Mouse (Mus musculus) lung, adult 2 months (tissue): ENCODE measurements around the gene Rsl24d1.

Experiments used
- CTCF ChIP-seq: fragments of 200-500 bp; IDR thresholded peaks from 2 replicates; pipeline ENCODE4 v1.5.1; 2011; ENCODE audit warnings: mild to moderate bottlenecking, low read length, control low read depth; ENCODE audit not compliant: insufficient read depth
- POLR2A ChIP-seq: fragments of 200-500 bp; IDR thresholded peaks from 2 replicates; pipeline ENCODE4 v1.6.1; 2011; ENCODE audit warnings: low read depth, mild to moderate bottlenecking, control low read depth, low read length, borderline replicate concordance; ENCODE audit errors: extremely low read depth

- TF ChIP-seq CTCF (no peak), POLR2A (no peak)
Measured at GRCm38 (mm10) chr9:73154347-73154746, 41.1 kb downstream of the Rsl24d1 start.
